Mouse (Mus musculus) CD4-positive helper T cell, adult 2 months (primary cell): ENCODE measurements at regions not wholly inside any gene's neighbourhood (a gene's known extent, or its start where the extent isn't known, plus 50 kb on each side); places are given as distances from the start of the nearest gene placed in this dataset.

Source experiments
- DNase-seq: peaks from one replicate; pipeline ENCODE4 v3.0.0-alpha.2; 2012; ENCODE audit warnings: low read depth, missing footprints, low spot score

GRCm38 (mm10) chr13:92911660-92912284 is 67.2 kb downstream of the Mtx3 start:
- DNase-seq = no peak

GRCm38 (mm10) chr13:92912661-92913060 is 68.1 kb downstream of the Mtx3 start:
- no peak for DNase-seq

- DNase-seq = no peak
Observed at GRCm38 (mm10) chr13:92914631-92915030, 70.1 kb downstream of the Mtx3 start.

- DNase-seq = no peak
Observed at GRCm38 (mm10) chr13:92915221-92915839, 70.8 kb downstream of the Mtx3 start.

- no peak for DNase-seq
Observed at GRCm38 (mm10) chr13:92915948-92916710, 71.6 kb downstream of the Mtx3 start.

- no peak for DNase-seq
Observed at GRCm38 (mm10) chr13:92919882-92920281, 75.3 kb downstream of the Mtx3 start.

- DNase-seq = no peak
Observed at GRCm38 (mm10) chr13:92921936-92922335, 77.4 kb downstream of the Mtx3 start.

- no peak for DNase-seq
Observed at GRCm38 (mm10) chr13:92923496-92923895, 78.9 kb downstream of the Mtx3 start.

GRCm38 (mm10) chr13:92924021-92924420 is 79.5 kb downstream of the Mtx3 start:
- no peak for DNase-seq

- no peak for DNase-seq
Observed at GRCm38 (mm10) chr13:92925196-92925595, 80.6 kb downstream of the Mtx3 start.

GRCm38 (mm10) chr13:92928551-92928950 is 84.0 kb downstream of the Mtx3 start:
- DNase-seq = no peak

GRCm38 (mm10) chr13:92931696-92932095 is 87.1 kb downstream of the Mtx3 start:
- DNase-seq = no peak

GRCm38 (mm10) chr13:92939032-92939431 is 94.5 kb downstream of the Mtx3 start:
- DNase-seq = no peak

- DNase-seq = no peak
Observed at GRCm38 (mm10) chr13:92940610-92941009, 96.0 kb downstream of the Mtx3 start.

GRCm38 (mm10) chr13:92948560-92948959 is 104.0 kb downstream of the Mtx3 start:
- no peak for DNase-seq

GRCm38 (mm10) chr13:92960031-92960430 is 115.5 kb downstream of the Mtx3 start:
- no peak for DNase-seq

GRCm38 (mm10) chr13:92962625-92963024 is 118.1 kb downstream of the Mtx3 start:
- no peak for DNase-seq

- no peak for DNase-seq
Observed at GRCm38 (mm10) chr13:92963351-92963895, 118.9 kb downstream of the Mtx3 start.

GRCm38 (mm10) chr13:92964213-92964743 is 119.7 kb downstream of the Mtx3 start:
- no peak for DNase-seq

GRCm38 (mm10) chr13:92967025-92967610 is 122.6 kb downstream of the Mtx3 start:
- DNase-seq = no peak

GRCm38 (mm10) chr13:92969579-92969978 is 125.0 kb downstream of the Mtx3 start:
- no peak for DNase-seq

GRCm38 (mm10) chr13:92972891-92973290 is 128.3 kb downstream of the Mtx3 start:
- no peak for DNase-seq
